In the genomic region with DNA sequence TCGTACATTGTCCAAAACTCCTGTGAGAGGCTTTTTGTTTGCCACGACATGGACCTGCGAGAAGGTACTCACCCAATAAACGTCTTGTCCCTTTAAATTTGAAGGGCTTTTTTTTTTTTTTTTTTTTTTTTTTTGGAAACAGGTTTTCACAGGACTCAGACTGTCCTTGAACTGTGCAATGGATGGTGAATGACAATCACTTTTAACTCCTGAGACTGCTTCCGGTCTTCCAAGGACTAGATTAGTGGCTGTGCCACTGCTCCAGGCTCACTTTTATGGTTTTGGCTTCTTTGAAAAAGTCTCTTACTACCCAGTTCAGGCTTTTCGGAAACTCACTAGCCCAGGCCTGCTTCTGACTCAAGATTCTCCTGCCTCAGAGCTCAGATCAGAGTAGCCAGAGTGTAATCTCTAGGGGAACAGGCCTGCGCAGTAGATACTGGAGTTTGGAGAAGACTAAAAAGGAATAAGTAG, we compare ENCODE assay signal across 8 mouse cellular contexts. TPM values are rescaled to one million over a fixed set of nuclear protein-coding genes. Genes with fewer than 3 reads are reported as not detected.
DNase-seq lines count a peak whose midpoint lies in the region; ATAC-seq and TF ChIP-seq lines count a peak whose summit lies in the region.

No protein-coding gene starts in this region.

- no peaks in the 10 kb centered on the region for H3K27me3 ChIP-seq in embryonic facial prominence, embryonic 15.5 days
- no peaks in the 10 kb centered on the region for H3K27me3 ChIP-seq in hindbrain, embryonic 11.5 days (ENCODE audit: control insufficient read depth, insufficient read depth, low read length)
- H3K27me3 ChIP-seq in liver, embryonic 13.5 days, result no peaks in the 10 kb centered on the region

- peak overlapping the region; percentile 83 for H3K4me3 ChIP-seq in gastrocnemius, adult 2 months
- peak overlapping the region; percentile 55 for H3K4me3 ChIP-seq in embryonic facial prominence, embryonic 15.5 days (replicated peaks)
- peak overlapping the region; percentile 52 for H3K4me3 ChIP-seq in hindbrain, embryonic 11.5 days (ENCODE audit: low read depth, low read length)
- H3K4me3 ChIP-seq in liver, embryonic 13.5 days (replicated peaks), result peak overlapping the region; percentile 71

- no peak for TF ChIP-seq CTCF in gastrocnemius, adult 2 months (IDR thresholded peaks at IDR 0.05)

- H3K4me1 ChIP-seq in embryonic facial prominence, embryonic 15.5 days, result peaks cover 7% of the 10 kb centered on the region
- 0 out of 2 replicates have a peak, but pooled peaks cover 2% of the 10 kb centered on the region for H3K4me1 ChIP-seq in hindbrain, embryonic 11.5 days (replicated peaks; ENCODE audit: control insufficient read depth, insufficient read depth, low read length)
- peaks cover 15% of the 10 kb centered on the region for H3K4me1 ChIP-seq in liver, embryonic 13.5 days (replicated peaks)

- no peaks in the 10 kb centered on the region for H3K9me3 ChIP-seq in embryonic facial prominence, embryonic 15.5 days (replicated peaks)
- H3K9me3 ChIP-seq in hindbrain, embryonic 11.5 days (ENCODE audit: control insufficient read depth, low read length), result no peaks in the 10 kb centered on the region
- H3K9me3 ChIP-seq in liver, embryonic 13.5 days (replicated peaks), result no peaks in the 10 kb centered on the region

- H3K4me2 ChIP-seq in embryonic facial prominence, embryonic 15.5 days (replicated peaks), result peak overlapping the region; percentile 53
- peak overlapping the region; percentile 49; the same call in 1 of the 2 replicates for H3K4me2 ChIP-seq in hindbrain, embryonic 11.5 days (replicated peaks; ENCODE audit: low read depth, low read length)
- H3K4me2 ChIP-seq in liver, embryonic 13.5 days, result peak overlapping the region; percentile 76

- peak; percentile 29 for DNase-seq in gastrocnemius, adult 2 months
- DNase-seq in gastrocnemius, adult 8-10 months (ENCODE audit: low spot score in 2 of 2), result no peak
- peak; percentile 63 for DNase-seq in ES-CJ7 (ENCODE audit: low read depth, low spot score)
- DNase-seq in hindbrain, embryonic 11.5 days (ENCODE audit: low spot score), result no peak
- DNase-seq in liver, embryonic 13.5 days, result peak; percentile 26
- DNase-seq in spleen, postnatal 10 days (ENCODE audit: low spot score in 2 of 2), result peak; percentile 39 to 56
- no peak for DNase-seq in right cerebral cortex, postnatal 36 days (ENCODE audit: low spot score in 2 of 2)

- peaks cover 9% of the 10 kb centered on the region; the same call in 1 of the 2 replicates for H3K36me3 ChIP-seq in embryonic facial prominence, embryonic 15.5 days
- H3K36me3 ChIP-seq in hindbrain, embryonic 11.5 days (ENCODE audit: control insufficient read depth, insufficient read depth, low read length), result no peaks in the 10 kb centered on the region
- peaks cover 15% of the 10 kb centered on the region for H3K36me3 ChIP-seq in liver, embryonic 13.5 days

- WGBS in embryonic facial prominence, embryonic 15.5 days, result 13% methylated on average over 7 of the region's 7 CpGs
- 23% methylated on average over 7 of the region's 7 CpGs for WGBS in hindbrain, embryonic 11.5 days
- 14% methylated on average over 7 of the region's 7 CpGs for WGBS in liver, embryonic 13.5 days (ENCODE audit: insufficient replicate concordance)

- 0 out of 2 replicates have a peak overlapping the region, but pooled peaks have one; percentile 6 for H3K9ac ChIP-seq in embryonic facial prominence, embryonic 15.5 days
- H3K9ac ChIP-seq in hindbrain, embryonic 11.5 days (ENCODE audit: low read depth, low read length), result 0 out of 2 replicates have a peak overlapping the region, but pooled peaks have one; percentile 62
- H3K9ac ChIP-seq in liver, embryonic 13.5 days, result peak overlapping the region; percentile 80

- no peak; the same call in 1 of the 2 replicates for ATAC-seq in embryonic facial prominence, embryonic 15.5 days (ENCODE audit: insufficient number of reproducible peaks, low FRiP score, low TSS enrichment, low read depth)
- ATAC-seq in hindbrain, embryonic 11.5 days (ENCODE audit: low FRiP score), result peak; percentile 39
- ATAC-seq in liver, embryonic 13.5 days (ENCODE audit: low read depth), result peak; percentile 71

- intact Hi-C loops in gastrocnemius, adult 2 months (cut with DNase I), result no loop called here

- H3K27ac ChIP-seq in gastrocnemius, adult 2 months, result peak overlapping the region; percentile 92
- peak overlapping the region; percentile 58 for H3K27ac ChIP-seq in embryonic facial prominence, embryonic 15.5 days (replicated peaks)
- no peak overlapping the region for H3K27ac ChIP-seq in hindbrain, embryonic 11.5 days (ENCODE audit: low read depth, low read length)
- peak overlapping the region; percentile 88 for H3K27ac ChIP-seq in liver, embryonic 13.5 days

RNA-seq across cellular contexts. Expression of a gene that starts 0.4 kb away (rescaled TPM):
- 10 to 100 TPM; 45.0 to 60.9 TPM for total RNA-seq in gastrocnemius, adult 2 months (2021)
- 10 to 100 TPM; 43.0 to 53.8 (median 47.2) TPM for total RNA-seq in gastrocnemius, adult 8-10 months (2022)
- 76.3 and 83.4 TPM in 2 replicates for polyA plus RNA-seq in embryonic facial prominence, embryonic 15.5 days (2015; fragmentation: Nextera tagmentation; extraction: Ambion mirVana)
- polyA plus RNA-seq in hindbrain, embryonic 11.5 days (2014; fragmentation: Nextera tagmentation; extraction: Ambion mirVana), result 92.8 and 99.4 TPM in 2 replicates
- polyA plus RNA-seq in liver, embryonic 13.5 days (2015; fragmentation: Nextera tagmentation; extraction: Ambion mirVana), result 57.5 and 61.2 TPM in 2 replicates

RNA-seq across cellular contexts. Expression of a gene that starts 7.1 kb away (rescaled TPM):
- total RNA-seq in gastrocnemius, adult 2 months (2021), result 10 to 100 TPM; 33.1 to 35.7 TPM
- 10 to 100 TPM; 29.9 to 33.9 (median 32.3) TPM for total RNA-seq in gastrocnemius, adult 8-10 months (2022)
- 56.9 and 58.5 TPM in 2 replicates for polyA plus RNA-seq in embryonic facial prominence, embryonic 15.5 days (2015; fragmentation: Nextera tagmentation; extraction: Ambion mirVana)
- 69.7 and 73.6 TPM in 2 replicates for polyA plus RNA-seq in hindbrain, embryonic 11.5 days (2014; fragmentation: Nextera tagmentation; extraction: Ambion mirVana)
- 28.4 and 31.7 TPM in 2 replicates for polyA plus RNA-seq in liver, embryonic 13.5 days (2015; fragmentation: Nextera tagmentation; extraction: Ambion mirVana)

RNA-seq across cellular contexts. Expression of a gene that starts 47.6 kb away (rescaled TPM):
- total RNA-seq in gastrocnemius, adult 2 months (2021), result 1 to 10 TPM; 1.8 to 3.6 TPM
- total RNA-seq in gastrocnemius, adult 8-10 months (2022), result 1 to 10 TPM; 1.2 to 2.1 (median 1.8) TPM
- polyA plus RNA-seq in embryonic facial prominence, embryonic 15.5 days (2015; fragmentation: Nextera tagmentation; extraction: Ambion mirVana), result 30.4 and 38.4 TPM in 2 replicates
- 3.2 and 3.3 TPM in 2 replicates for polyA plus RNA-seq in hindbrain, embryonic 11.5 days (2014; fragmentation: Nextera tagmentation; extraction: Ambion mirVana)
- 0.54 and 1.0 TPM in 2 replicates for polyA plus RNA-seq in liver, embryonic 13.5 days (2015; fragmentation: Nextera tagmentation; extraction: Ambion mirVana)

Comparison
In these comparisons a context has a peak if more than half of its experiments do, and no peak if none do; other contexts are left out.
1. DNase-seq: peak in gastrocnemius, adult 2 months (single experiment), ES-CJ7 (single experiment), liver, embryonic 13.5 days (single experiment) and spleen, postnatal 10 days (2 of 2); none in gastrocnemius, adult 8-10 months (0 of 2), hindbrain, embryonic 11.5 days (single experiment) and right cerebral cortex, postnatal 36 days (0 of 2).
2. H3K9ac ChIP-seq: peak in every context shown above with its lines; median percentile 80 in liver, embryonic 13.5 days; 62 in hindbrain, embryonic 11.5 days; 6 in embryonic facial prominence, embryonic 15.5 days.
3. Peak in every context shown above with its lines, with median percentiles within 50 percentile points of each other: H3K4me3 ChIP-seq and H3K4me2 ChIP-seq.